Mouse (Mus musculus): Measurements from ENCODE around the gene Emcn. TPM values are rescaled to one million over a fixed set of nuclear protein-coding genes. Genes with fewer than 3 reads are reported as not detected.

Emcn gene
- total and polyA plus RNA-seq, 3 experiments, result not detected

- no peak for TF ChIP-seq E2F4 (IDR thresholded peaks at IDR 0.05; ENCODE audit: borderline replicate concordance, low read depth, low read length)
Measured at GRCm38 (mm10) chr3:137418636-137419035, 77.8 kb downstream of the Emcn start (continued).

- Histone ChIP-seq H3K27ac (ENCODE audit: control insufficient read depth, low read depth, low read length) (no peak overlapping the region), H3K9me3 (replicated peaks; ENCODE audit: insufficient read depth, low read length) (no peaks in the 10 kb centered on the region), H3K4me3 (ENCODE audit: control insufficient read depth in 1 of 2, insufficient read depth in 1 of 2, low read depth in 2 of 2, low read length in 2 of 2) (no peak overlapping the region), H3K27me3 (ENCODE audit: control insufficient read depth in 1 of 2, insufficient read depth in 2 of 2, low read length in 2 of 2) (no peaks in the 10 kb centered on the region), H3K36me3 (ENCODE audit: control insufficient read depth in 1 of 2, insufficient read depth in 2 of 2, low read length in 2 of 2) (no peaks in the 10 kb centered on the region), H3K4me1 (ENCODE audit: control insufficient read depth in 1 of 2, insufficient read depth in 2 of 2, low read length in 2 of 2) (no peaks in the 10 kb centered on the region), H3K79me2 (ENCODE audit: control insufficient read depth, insufficient read depth, low read length, poor library complexity) (no peaks in the 10 kb centered on the region), H3K9ac (ENCODE audit: control insufficient read depth, low read depth, low read length, poor library complexity, severe bottlenecking) (no peak overlapping the region)
- no peak for TF ChIP-seq MEF2A (IDR thresholded peaks at IDR 0.05; ENCODE audit: extremely low read depth, insufficient replicate concordance, low read depth, low read length, poor library complexity, severe bottlenecking)
- TF ChIP-seq MAZ (IDR thresholded peaks at IDR 0.05; ENCODE audit: low read depth, low read length), result no peak
- TF ChIP-seq ZMIZ1 (IDR thresholded peaks at IDR 0.05; ENCODE audit: low read depth, low read length), result no peak
- TF ChIP-seq HCFC1 (IDR thresholded peaks at IDR 0.05; ENCODE audit: low read depth, low read length), result no peak
- no peak for TF ChIP-seq USF1 (IDR thresholded peaks at IDR 0.05; ENCODE audit: low read depth, low read length)
- TF ChIP-seq GABPA (IDR thresholded peaks at IDR 0.05; ENCODE audit: low read depth, low read length), result no peak
- TF ChIP-seq NELFE (IDR thresholded peaks at IDR 0.05; ENCODE audit: low read depth, low read length), result no peak
- TF ChIP-seq TBP (IDR thresholded peaks at IDR 0.05; ENCODE audit: low read depth, low read length), result no peak
- no peak for TF ChIP-seq ELF1 (IDR thresholded peaks at IDR 0.05; ENCODE audit: low read depth, low read length)
- no peak for TF ChIP-seq ETS1 (IDR thresholded peaks at IDR 0.05; ENCODE audit: low read depth, low read length)
- TF ChIP-seq RAD21 (IDR thresholded peaks at IDR 0.05; ENCODE audit: low read depth, low read length), result no peak
- no peak for DNase-seq (ENCODE audit: low read depth, low spot score)
Measured at GRCm38 (mm10) chr3:137429516-137429915, 88.6 kb downstream of the Emcn start.

DNA sequence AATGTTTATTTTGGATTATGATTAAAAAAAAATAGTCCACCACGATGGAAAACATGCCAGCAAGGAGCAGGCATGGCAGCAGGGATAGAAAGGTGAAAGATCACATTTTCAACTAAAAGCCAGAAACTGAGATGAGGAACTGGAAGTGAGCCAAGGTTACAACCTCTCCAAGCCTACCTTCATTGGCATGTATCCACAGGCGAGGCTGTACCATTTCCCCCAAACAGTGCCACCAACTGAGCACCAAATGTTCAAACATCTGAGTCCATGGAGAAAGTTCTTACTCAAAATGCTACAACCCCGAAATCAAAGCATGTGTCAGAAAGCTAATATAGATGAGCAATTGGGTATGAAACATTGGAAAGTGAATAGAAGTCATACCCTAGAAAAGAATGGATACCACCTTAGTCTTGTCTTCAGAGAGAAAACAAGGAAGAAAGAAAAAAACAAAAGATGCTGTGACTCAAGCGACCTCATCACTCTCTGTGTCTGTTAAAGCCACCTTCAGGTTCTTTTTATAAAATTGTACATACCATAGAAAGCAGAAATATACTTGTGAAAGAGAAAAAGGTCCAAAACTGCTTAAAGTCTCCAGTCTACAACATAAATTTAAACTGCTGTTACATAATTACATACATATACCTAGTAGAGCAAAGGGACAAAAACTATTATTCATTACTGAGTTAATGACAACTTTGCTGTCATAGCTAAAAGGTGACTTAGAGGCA, 124.2 kb downstream of the Emcn start:
- no peak overlapping the region for H3K4me3 ChIP-seq (ENCODE audit: control insufficient read depth in 1 of 2, insufficient read depth in 1 of 2, low read depth in 2 of 2, low read length in 2 of 2)
- TF ChIP-seq TBP (IDR thresholded peaks at IDR 0.05; ENCODE audit: low read depth, low read length) (no peak), HCFC1 (IDR thresholded peaks at IDR 0.05; ENCODE audit: low read depth, low read length) (no peak), USF1 (IDR thresholded peaks at IDR 0.05; ENCODE audit: low read depth, low read length) (no peak), KAT2A (conservative IDR thresholded peaks at IDR 0.05; ENCODE audit: low read depth, low read length) (no peak), MEF2A (IDR thresholded peaks at IDR 0.05; ENCODE audit: extremely low read depth, insufficient replicate concordance, low read depth, low read length, poor library complexity, severe bottlenecking) (no peak), MAX (IDR thresholded peaks at IDR 0.05; ENCODE audit: low read length) (no peak), POLR2A (IDR thresholded peaks at IDR 0.05; ENCODE audit: control insufficient read depth in 1 of 2, insufficient read depth in 1 of 2, low read depth in 1 of 2, low read length in 2 of 2, poor library complexity in 1 of 2) (no peak), SIN3A (IDR thresholded peaks at IDR 0.05; ENCODE audit: low read length) (no peak), USF2 (IDR thresholded peaks at IDR 0.05; ENCODE audit: borderline replicate concordance in 1 of 2, insufficient read depth in 1 of 2, low read depth in 1 of 2, low read length in 2 of 2) (no peak)
- H3K27ac ChIP-seq (ENCODE audit: control insufficient read depth, low read depth, low read length), result no peak overlapping the region
- H3K9me3 ChIP-seq (replicated peaks; ENCODE audit: insufficient read depth, low read length), result no peaks in the 10 kb centered on the region
- no peak for DNase-seq (ENCODE audit: low read depth, low spot score)
- no peaks in the 10 kb centered on the region for H3K27me3 ChIP-seq (ENCODE audit: control insufficient read depth in 1 of 2, insufficient read depth in 2 of 2, low read length in 2 of 2)
- H3K36me3 ChIP-seq (ENCODE audit: control insufficient read depth in 1 of 2, insufficient read depth in 2 of 2, low read length in 2 of 2), result no peaks in the 10 kb centered on the region
- no peak overlapping the region for H3K9ac ChIP-seq (ENCODE audit: control insufficient read depth, low read depth, low read length, poor library complexity, severe bottlenecking)
- H3K4me1 ChIP-seq (ENCODE audit: control insufficient read depth in 1 of 2, insufficient read depth in 2 of 2, low read length in 2 of 2), result no peaks in the 10 kb centered on the region
- no peaks in the 10 kb centered on the region for H3K79me2 ChIP-seq (ENCODE audit: control insufficient read depth, insufficient read depth, low read length, poor library complexity)

Data from MEL (cell line).